In genomic region chr5:73796201-73796600, GRCm38 (mm10) we compare ENCODE assay signal across 15 mouse cellular contexts.
DNase-seq lines count a peak whose midpoint lies in the region; ATAC-seq and TF ChIP-seq lines count a peak whose summit lies in the region.
"Had no signal": no experiment of that assay in that cellular context is flagged by ENCODE, and none has a peak within 500 bp of the region (broad histone marks: within the 10 kb centered on the region; RNA-seq: fewer than 3 reads in every experiment).

No protein-coding gene starts in this region.

- WGBS in embryonic facial prominence, embryonic 12.5 days: 48% methylated on average over 2 of the region's 2 CpGs
- WGBS in embryonic facial prominence, embryonic 10.5 days: 63% methylated on average over 2 of the region's 2 CpGs
- WGBS in kidney, postnatal 0 days: 50% methylated on average over 2 of the region's 2 CpGs

- no peaks in the 10 kb centered on the region for H3K27me3 ChIP-seq in embryonic facial prominence, embryonic 12.5 days
- H3K27me3 ChIP-seq in embryonic facial prominence, embryonic 10.5 days (replicated peaks; ENCODE audit: low read depth, poor library complexity, severe bottlenecking): no peaks in the 10 kb centered on the region
- H3K27me3 ChIP-seq in kidney, postnatal 0 days (ENCODE audit: insufficient read depth, low read length): no peaks in the 10 kb centered on the region
- H3K27me3 ChIP-seq: hindbrain, embryonic 12.5 days; liver, embryonic 13.5 days had no signal

- H3K4me3 ChIP-seq in embryonic facial prominence, embryonic 12.5 days: no peak overlapping the region
- no peak overlapping the region for H3K4me3 ChIP-seq in embryonic facial prominence, embryonic 10.5 days
- no peak overlapping the region for H3K4me3 ChIP-seq in kidney, postnatal 0 days (replicated peaks; ENCODE audit: low read depth, low read length)
- H3K4me3 ChIP-seq: hindbrain, embryonic 12.5 days; liver, embryonic 13.5 days; midbrain, embryonic 10.5 days had no signal

- no peak for ATAC-seq in embryonic facial prominence, embryonic 12.5 days (ENCODE audit: insufficient number of reproducible peaks, insufficient read depth, low FRiP score, low TSS enrichment)
- ATAC-seq in kidney, postnatal 0 days (replicated peaks; ENCODE audit: low FRiP score, low read depth): no peak
- ATAC-seq in activated CD4-positive, CD25-positive, alpha-beta regulatory T cell, adult 4 months: no peak

- H3K36me3 ChIP-seq in embryonic facial prominence, embryonic 12.5 days: no peaks in the 10 kb centered on the region
- no peaks in the 10 kb centered on the region for H3K36me3 ChIP-seq in embryonic facial prominence, embryonic 10.5 days (replicated peaks)
- H3K36me3 ChIP-seq in kidney, postnatal 0 days (ENCODE audit: insufficient read depth, low read length): no peaks in the 10 kb centered on the region
- H3K36me3 ChIP-seq: hindbrain, embryonic 12.5 days; liver, embryonic 13.5 days; midbrain, embryonic 10.5 days had no signal

- TF ChIP-seq CTCF in kidney, postnatal 0 days (IDR thresholded peaks at IDR 0.05; ENCODE audit: low read depth): no peak

- H3K9ac ChIP-seq in embryonic facial prominence, embryonic 12.5 days: no peak overlapping the region
- H3K9ac ChIP-seq in kidney, postnatal 0 days (ENCODE audit: low read depth, low read length): no peak overlapping the region
- H3K9ac ChIP-seq: hindbrain, embryonic 12.5 days; liver, embryonic 13.5 days had no signal

- no peak overlapping the region for H3K4me2 ChIP-seq in embryonic facial prominence, embryonic 12.5 days (replicated peaks)
- H3K4me2 ChIP-seq in kidney, postnatal 0 days (ENCODE audit: low read length): no peak overlapping the region
- H3K4me2 ChIP-seq: hindbrain, embryonic 12.5 days; liver, embryonic 13.5 days had no signal

- H3K9me3 ChIP-seq in embryonic facial prominence, embryonic 12.5 days: no peaks in the 10 kb centered on the region
- H3K9me3 ChIP-seq in embryonic facial prominence, embryonic 10.5 days: no peaks in the 10 kb centered on the region
- H3K9me3 ChIP-seq in kidney, postnatal 0 days (replicated peaks; ENCODE audit: low read length): no peaks in the 10 kb centered on the region
- H3K9me3 ChIP-seq: hindbrain, embryonic 12.5 days; liver, embryonic 13.5 days; midbrain, embryonic 10.5 days had no signal

- no peak for DNase-seq in embryonic facial prominence, embryonic 10.5 days (ENCODE audit: low spot score)
- DNase-seq in kidney, postnatal 0 days (ENCODE audit: low spot score): peak; percentile 74
- DNase-seq in kidney, postnatal 14 days: no peak
- peak; percentile 39 to 55 for DNase-seq in right cerebral cortex, postnatal 10 days (ENCODE audit: low spot score in 2 of 2)
- no peak for DNase-seq in right cerebral cortex, adult 2 months (ENCODE audit: low spot score in 2 of 2)
- DNase-seq in adrenal gland, adult 18-20 months (ENCODE audit: low spot score in 2 of 2): no peak
- DNase-seq: adrenal gland, adult 8-10 months; cerebellum, adult 11-12 months; gastrocnemius, postnatal 25 days; liver, embryonic 13.5 days; thymus, postnatal 14 days had no signal

- H3K27ac ChIP-seq in embryonic facial prominence, embryonic 12.5 days: peak overlapping the region; percentile 46
- H3K27ac ChIP-seq in embryonic facial prominence, embryonic 10.5 days (replicated peaks): no peak overlapping the region
- H3K27ac ChIP-seq in kidney, postnatal 0 days: no peak overlapping the region
- H3K27ac ChIP-seq: hindbrain, embryonic 12.5 days; liver, embryonic 13.5 days; midbrain, embryonic 10.5 days had no signal

- H3K4me1 ChIP-seq in embryonic facial prominence, embryonic 12.5 days: peaks cover 15% of the 10 kb centered on the region; the same call in 1 of the 2 replicates
- H3K4me1 ChIP-seq in embryonic facial prominence, embryonic 10.5 days: 0 out of 2 replicates have a peak, but pooled peaks cover 4% of the 10 kb centered on the region
- H3K4me1 ChIP-seq in kidney, postnatal 0 days (replicated peaks; ENCODE audit: insufficient read depth, low read length): no peaks in the 10 kb centered on the region
- H3K4me1 ChIP-seq: hindbrain, embryonic 12.5 days; liver, embryonic 13.5 days; midbrain, embryonic 10.5 days had no signal

Comparison
In these comparisons a context has a peak if more than half of its experiments do, and no peak if none do; other contexts are left out.
1. DNase-seq: peak in kidney, postnatal 0 days (single experiment) and right cerebral cortex, postnatal 10 days (2 of 2); none in embryonic facial prominence, embryonic 10.5 days (single experiment), kidney, postnatal 14 days (single experiment), right cerebral cortex, adult 2 months (0 of 2) and adrenal gland, adult 18-20 months (0 of 2).